Mouse (Mus musculus): ENCODE results near the gene Gstt4.

Gstt4 gene

DNA sequence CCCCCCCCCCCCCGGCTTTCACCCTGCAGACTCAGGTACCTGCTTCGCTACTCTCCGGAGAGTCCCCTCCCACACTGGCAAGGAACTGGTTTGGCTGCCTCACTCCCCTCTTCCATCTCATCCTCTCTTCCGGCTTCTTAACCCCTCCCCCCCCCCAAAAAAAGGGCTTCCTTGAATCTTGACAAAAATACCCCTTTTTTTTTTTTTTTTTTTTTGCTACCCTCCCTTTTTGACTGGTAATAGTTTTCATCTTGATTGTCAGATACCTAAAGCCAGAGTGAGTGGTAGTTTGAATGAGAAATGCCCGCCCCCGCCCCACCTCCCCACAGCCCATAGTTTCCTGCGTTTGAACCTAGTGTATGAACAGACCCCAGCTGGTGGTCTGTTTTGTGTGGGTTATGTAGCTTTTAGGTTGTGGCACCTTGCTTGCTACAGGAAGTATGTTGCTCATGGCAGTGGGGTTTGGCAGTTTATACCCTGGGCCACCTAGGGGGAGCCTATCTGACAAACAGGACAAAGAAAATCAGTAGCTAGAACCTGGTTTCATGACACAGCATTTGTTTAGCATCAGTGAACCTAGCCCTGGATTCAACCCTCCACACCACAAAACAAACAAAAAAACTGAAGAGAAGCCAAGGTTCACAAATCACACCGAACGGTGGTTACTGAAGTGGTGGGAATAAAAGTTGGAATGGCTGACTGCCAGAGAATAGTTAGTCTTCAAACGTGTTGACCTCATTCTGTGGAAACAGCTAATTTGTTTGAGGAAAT is 13.6 kb upstream of the Gstt4 start:
- peak; percentile 34 for DNase-seq (ENCODE audit: low read depth, low spot score)

DNA sequence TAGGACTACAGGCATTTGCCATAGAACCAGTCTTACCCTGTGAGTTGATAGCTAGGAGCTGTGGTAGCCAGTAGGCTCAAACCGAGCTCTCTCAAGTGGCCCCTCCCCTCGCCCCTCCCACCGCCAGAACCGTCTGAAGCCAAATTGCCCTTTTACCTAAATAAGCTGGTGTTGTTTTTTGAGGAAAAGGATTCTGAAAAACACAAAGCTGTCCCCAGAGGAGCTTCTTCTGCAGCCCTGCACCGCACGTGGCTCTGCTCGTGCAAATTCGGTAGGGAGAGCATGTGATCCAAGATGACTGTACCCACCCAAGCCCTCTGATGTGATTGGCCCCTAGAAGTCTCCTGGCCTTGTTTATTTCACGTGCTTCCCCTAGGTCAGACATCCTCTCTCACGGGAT is 13.0 kb upstream of the Gstt4 start:
- peak; percentile 88 for DNase-seq (ENCODE audit: low read depth, low spot score)

DNA sequence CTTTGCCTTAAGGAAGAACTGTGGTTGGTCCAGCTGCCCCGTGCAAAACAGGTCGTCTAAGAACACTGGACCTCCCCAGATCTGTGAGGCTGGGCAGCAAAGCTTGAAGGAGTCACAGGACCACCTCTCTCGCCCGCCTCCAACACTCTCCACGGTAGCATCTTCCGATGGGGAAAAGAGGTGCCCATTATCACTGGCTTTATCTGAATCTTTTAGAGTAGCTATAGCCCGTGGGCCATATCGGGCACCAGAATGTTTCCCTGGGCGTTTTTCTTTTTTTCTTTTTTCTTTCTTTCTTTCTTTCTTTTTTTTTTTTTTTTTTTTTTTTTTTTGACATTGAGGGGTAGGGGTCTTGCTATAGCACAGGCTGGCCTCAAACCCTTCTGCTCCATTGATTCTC is 12.4 kb upstream of the Gstt4 start:
- no peak for DNase-seq (ENCODE audit: low read depth, low spot score)

DNA sequence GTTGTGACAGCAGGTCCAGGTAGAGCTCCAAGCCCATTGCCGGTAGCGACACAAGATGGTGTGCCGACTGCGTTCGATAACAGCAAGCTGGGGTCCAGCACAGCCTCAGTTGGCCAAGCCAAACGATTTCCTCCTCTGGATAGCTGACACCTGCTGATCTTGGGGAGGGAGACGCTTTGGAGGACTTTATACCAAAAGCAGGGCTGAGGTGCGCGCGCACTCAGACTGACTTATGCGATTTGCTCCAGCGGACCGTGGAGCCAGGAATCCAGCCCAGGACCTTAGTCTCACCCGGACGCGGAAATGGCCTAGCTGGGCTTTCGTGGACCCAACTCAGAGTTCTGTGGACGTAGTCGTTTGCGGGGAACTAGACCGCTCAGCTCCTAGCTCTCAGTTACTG is 11.9 kb upstream of the Gstt4 start:
- DNase-seq (ENCODE audit: low read depth, low spot score), result peak; percentile 74

DNA sequence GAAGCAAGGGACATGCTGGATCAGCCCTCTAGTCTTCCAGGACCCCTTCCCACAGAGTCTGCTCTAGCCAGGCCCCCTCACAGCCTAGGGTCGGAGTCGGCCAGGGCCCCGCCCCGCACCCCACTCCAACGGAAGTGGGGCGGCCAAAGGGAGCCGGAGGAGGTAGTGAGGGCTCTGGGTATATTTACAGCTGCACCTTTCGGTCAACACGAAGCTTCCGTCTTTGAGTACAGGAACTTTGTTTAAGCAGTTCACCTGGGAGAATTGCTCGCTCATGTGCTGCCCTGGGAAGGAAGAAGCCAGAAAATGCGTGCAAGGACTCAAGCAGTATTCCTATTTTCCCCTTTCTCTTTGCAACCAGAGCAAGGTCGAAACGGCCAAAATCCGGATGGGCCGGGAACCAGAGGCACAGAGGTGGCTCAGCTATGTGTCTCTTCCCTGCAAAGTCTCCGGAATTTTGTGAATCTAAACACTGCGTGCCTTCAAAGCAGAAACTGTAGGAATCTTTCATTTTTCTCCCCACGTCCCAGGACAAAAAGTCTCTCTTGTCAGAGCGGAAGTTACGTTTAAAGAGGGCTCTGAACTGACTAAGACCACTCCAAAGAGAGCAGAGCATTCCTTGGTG is 11.2 kb upstream of the Gstt4 start:
- DNase-seq (ENCODE audit: low read depth, low spot score), result peak; percentile 21

DNA sequence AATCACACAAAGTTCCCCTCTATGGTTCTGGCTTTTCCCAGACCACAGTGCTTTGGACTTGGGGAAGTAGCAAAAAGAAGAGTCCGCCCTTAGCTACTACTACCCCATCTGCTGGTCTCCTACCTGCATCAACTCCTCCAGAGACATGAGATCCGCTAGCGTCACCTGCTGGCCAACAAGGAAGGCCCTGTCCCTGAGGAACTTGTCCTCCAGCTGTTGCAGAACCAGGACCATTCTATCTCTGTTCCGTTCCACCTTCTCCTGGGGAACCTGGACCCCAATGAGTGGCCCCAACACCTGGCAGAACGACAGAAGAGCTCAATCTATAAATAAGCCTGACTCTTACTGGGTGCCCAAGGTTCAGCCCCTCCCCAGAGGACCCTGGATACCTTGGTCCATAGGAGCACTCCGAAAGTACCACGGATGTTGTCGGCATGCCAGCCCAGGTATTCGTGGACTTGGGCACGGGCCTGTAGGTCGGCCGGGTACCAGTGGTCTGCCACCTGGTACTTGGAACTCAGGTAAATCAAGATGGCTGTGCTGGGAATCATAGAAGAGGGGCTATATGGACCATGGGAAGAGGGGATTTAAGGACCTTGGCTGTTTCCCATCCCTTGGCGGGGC is 10.0 kb upstream of the Gstt4 start:
- DNase-seq (ENCODE audit: low read depth, low spot score), result peak; percentile 85

DNA sequence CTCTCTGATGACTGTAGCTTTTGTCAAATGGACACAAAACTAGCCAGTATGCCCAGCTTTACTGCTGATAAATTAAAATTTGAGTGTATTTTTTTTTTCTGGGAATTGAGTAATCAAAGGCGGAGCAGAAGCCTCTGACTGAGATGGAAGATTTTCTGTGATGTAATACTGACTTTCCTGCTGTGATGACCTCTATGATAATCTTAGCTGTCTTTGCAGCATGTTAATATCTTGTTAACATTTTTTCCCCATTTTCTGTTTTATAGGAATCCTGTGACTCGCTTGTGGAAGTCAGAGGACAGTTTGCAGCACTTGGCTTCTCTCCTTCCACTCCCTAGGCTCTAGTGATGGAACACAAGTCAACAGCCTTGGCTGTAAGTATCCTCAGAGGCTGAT is 7.9 kb upstream of the Gstt4 start:
- no peak for DNase-seq (ENCODE audit: low read depth, low spot score)

DNA sequence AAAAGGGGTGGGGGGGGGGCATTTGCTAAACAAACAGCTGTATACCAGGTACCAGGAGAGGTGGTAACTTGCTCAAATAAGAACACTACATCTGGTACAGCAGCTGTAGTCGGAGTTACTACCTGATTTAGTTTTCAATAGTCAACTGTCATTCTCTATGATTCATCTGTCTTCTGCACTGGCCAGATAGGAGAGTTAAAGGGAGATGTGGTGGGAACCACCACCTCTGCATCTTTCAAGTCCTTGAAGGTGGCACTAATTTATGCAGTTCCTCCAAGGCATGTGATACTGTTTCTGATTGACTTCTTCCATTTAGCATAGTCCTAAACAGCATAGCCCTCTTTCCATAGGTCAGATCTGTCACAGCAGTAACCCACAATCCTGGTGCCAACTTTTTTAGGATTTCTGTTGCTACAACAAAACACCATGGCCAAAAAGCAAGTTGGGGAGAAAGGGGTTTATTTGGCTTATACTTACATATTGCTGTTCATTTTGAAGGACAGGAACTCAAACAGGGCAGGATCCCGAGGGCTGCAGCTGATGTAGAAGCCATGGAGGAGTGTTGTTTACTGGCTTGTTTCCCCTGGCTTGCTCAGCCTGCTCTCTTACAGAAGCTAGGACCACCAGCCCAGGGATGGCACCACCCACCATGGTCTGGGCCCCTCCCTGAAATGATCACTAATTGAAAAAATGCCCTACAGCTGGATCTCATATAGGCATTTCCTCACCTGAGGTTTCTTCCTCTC is 7.4 kb upstream of the Gstt4 start:
- no peak for DNase-seq (ENCODE audit: low read depth, low spot score)

DNA sequence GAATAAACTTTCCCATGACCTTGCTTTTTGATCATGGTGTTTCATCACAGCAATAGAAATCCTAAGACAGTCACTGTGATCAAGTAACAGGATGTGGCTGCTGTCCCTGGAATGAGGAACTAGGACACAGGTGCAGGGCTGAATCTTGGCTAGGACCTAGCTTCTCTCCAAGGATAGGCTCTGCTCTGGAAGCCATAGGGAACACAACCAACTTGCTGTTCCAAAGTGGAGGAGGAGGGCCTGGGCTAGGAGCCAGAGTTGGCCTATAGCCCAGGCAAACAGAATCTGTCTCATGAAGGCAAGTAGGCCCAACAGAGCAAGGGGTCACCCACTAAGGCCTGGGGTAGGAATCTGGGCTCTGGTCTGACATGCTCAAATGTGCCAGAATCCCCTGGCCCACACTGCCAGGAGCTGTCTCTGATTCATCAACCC is 6.2 kb upstream of the Gstt4 start:
- DNase-seq (ENCODE audit: low read depth, low spot score), result no peak

DNA sequence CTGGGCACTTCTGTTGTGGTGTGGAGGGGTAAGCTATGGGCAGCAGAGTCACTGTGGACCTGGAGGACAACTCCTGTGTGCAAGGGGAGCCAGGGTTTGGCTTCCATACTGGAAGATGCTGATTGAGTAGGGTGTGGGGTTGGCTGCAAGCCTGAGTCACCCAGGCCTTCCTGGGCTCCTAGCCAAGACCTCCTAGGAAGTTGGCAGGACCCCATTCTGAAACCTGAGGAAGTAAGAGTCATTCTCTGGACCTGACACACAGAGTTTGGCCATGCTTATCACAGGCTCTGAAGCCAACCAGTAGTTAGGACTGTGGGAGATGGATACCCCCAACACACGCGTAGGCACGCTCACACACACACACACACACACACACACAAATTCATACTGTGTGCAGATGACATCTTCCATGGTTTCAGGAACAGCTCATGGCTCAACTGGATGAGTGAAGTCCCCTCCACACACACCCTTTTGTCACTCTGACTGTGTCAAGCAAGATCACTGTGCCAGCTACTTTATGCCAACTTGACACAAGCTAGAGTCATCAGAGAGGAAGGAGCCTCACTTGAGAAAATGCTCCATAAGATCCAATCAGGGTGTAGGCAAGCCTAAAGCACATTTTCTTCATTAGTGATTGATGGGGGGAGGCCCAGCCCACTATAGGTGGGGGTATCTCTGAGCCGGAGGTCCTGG is 5.5 kb upstream of the Gstt4 start:
- DNase-seq (ENCODE audit: low read depth, low spot score), result no peak

DNA sequence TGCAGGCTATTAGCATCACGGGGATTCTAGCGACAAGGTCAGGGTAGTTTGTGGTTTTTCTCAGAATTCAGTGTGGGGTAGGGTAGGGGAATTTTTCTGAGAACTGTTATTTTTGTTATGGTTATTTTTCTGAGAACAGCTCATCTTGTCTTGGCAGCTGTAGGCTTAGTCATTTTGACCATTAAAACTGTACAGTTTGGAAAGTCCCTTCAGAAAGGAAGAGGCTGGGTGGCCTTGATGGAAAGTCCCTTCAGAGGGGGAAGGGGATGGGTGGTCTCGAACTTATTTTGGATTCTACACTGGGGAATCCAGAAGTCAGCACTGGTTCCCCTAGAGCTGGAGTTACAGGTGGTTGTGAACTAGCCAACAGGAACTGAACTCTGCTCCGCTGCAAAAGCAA is 2.2 kb upstream of the Gstt4 start:
- no peak for DNase-seq (ENCODE audit: low read depth, low spot score)

DNA sequence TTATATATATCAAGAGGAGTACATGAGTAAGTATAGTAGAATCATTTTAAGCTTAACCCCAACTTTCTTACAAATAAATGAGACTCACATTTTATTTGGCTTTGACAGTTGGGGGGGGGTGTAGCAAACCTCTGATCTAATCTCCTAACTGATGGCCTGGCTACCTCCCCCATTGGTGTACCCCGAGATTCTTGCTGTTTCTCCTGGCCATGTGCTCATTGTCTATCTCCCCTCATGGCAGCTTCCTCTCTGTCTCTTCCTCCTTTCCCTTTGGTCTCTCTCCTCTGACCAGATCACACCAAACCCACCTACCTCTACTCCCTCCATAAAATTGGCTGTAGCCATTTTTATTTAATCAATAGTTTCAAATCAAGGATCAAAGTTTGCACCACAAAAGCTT is 1.4 kb upstream of the Gstt4 start:
- no peak for DNase-seq (ENCODE audit: low read depth, low spot score)

DNA sequence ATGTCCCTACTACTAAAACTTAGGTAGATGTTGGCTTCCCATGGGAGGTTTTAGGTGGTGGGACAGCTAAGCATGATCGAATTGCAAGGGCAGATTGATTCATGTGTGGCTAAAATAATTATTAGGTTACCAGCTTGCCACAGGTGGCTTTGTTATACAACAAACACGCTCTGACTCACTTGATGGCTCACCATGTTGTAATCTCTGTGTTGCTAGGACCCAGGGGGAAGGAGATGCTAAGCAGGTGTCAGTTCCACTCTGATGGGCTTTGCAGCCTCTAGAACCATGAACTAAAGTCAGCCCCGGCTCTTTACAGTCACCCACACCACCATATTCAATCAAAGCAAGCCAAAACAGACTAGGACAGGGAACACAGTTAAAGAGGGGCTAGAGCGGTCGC is 2.5 kb downstream of the Gstt4 start:
- no peak for DNase-seq (ENCODE audit: low read depth, low spot score)

DNA sequence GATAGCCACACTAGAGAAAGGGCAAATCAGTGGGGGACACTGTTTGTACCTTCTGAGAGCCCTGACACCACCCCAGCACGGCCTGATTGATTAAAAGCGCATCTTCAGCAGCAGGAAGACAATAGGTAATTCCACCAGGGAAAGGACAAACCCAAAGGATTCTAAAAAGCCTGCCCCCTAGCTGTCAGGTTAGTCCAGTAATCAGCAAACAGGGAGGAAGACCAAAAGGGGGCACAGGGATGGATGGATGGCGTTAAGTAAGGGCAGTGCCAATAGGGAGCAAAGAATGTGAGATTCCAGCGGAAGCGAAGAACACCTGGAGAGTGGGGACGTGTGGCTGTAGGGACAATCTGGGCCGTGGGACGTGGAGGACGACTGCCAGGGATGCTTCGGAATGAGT is 3.7 kb downstream of the Gstt4 start:
- peak; percentile 50 for DNase-seq (ENCODE audit: low read depth, low spot score)

DNA sequence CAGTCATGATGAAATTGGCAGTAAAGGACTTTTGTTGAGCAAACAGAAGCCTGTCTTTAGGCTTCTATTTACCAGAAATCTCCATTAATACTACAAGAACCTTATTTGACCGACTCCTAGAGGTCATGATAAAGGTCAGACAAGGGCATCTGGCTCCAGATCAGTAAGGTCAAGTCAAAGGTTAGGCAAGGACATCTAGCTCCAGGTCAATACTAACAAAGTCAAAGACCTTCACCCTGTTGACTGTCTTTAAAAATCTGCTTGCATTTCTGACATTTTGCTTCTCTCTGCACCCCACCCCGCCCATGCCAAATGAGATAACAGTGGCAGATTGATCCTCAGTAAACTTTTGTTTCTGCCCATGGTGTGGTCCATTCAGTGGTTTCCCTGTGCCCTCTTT is 18.1 kb downstream of the Gstt4 start:
- DNase-seq (ENCODE audit: low read depth, low spot score), result no peak

DNA sequence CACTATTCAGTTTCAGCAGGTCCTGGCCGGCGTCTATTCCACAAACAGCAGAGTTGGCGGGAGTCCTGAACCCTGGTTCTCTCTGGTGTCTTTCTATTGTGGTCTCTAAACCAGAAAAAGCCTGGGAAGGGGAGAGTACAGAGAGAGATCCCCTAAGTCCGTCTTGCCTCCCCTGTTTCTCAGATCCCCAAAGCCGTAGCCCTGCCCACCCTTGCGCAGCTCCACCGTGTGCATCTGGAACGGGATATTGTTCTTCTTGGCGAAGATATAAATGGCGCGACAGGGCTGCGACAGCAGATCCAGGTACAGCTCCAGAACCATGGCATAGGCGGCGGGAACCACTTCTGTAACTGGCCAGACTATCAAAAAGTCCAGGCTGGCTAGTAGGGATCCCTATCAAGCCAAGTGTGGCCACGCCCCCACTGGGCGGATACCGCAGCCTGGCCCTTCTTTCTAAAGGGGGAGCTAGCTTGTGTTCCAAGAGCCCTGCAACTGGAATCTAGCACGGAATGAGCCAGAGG is 24.1 kb downstream of the Gstt4 start, which contains the start of gene Gstt1:
Gstt1 (minus strand) TSS at position 409 of the 521 bp plus-strand sequence.
- peak; percentile 38 for DNase-seq (ENCODE audit: low read depth, low spot score)

DNA sequence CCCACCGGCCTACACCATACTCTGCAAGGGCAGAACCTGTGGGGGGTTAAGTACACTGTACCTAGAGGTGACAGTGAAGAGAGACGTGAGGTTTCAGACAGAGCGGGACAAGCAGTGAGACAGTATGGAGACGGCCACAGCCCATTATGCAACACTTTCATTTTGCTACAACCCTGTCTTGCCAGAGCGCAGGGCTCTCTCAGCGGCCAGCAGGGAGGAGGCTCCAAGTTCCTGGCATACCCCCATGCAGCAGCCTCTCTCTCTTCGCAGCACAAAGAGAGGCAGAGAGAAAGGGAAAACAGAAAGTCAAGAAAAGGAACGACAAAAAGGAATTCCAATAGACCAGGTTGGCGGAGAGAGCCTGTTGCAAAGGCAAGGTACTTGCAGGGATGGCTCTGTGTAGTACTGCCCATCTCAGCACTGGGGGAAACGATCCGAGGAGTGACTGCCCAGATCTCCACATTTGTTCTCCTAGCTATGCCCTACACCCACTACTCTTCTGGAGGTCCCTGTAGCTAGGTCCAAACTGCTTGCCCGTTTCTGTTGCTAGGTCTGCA is 24.6 kb downstream of the Gstt4 start:
- DNase-seq (ENCODE audit: low read depth, low spot score), result peak; percentile 9

DNA sequence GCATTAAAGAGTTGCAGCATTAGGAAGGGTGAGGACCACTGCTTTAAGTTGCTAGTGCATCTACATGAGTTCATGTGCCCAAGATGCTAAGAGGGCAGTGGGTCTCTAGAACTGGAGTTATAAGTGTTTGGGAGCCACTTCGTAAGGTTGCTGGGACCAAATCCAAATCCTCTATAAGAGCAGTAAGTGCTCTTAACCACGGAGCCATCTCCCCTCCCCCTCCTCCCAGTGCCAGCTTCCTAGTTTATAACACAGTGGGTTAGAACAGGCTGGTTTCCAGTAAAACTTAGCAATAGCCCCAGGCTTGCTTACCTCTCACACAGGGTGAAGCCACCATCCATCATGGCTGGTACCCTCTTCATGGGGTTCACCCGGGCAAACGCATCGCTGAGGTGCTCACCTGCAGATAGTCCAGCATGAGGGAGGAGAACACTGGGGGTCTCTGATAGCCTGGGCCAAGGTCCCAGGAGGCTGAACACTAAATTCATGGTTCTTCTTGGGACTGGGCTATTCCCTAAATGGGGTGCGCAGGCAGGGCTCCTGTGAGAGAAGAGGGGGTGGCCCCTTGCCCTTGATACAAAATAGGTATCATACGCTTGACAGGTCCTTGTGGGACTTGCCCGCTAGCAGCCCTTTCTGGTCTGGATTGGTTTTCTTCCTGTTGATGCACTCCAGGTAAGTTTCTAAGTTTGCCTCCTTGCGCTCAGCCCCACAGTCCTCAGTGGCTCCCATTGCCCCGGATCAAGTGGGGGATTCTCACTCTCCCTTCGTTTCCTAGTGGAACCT is 25.4 kb downstream of the Gstt4 start:
- no peak for DNase-seq (ENCODE audit: low read depth, low spot score)

DNA sequence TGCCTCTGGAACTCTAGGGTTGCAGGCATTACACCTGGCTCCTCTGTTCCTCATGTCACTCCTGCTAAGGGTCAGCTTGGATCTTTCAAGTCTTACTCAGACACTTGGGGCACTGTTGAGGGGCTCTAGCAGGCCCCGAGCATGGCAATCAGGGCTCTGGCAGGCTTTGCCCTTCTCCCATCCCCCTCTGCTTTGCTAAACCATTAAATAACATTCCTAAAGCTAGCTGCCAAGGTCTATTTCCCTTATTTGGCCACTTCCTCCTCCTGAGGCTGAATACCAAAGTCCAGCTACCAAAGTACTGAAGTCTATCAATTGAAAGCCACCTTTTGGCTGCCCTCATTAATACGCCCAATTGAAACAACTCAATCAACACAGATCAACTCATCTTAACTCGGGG is 27.5 kb downstream of the Gstt4 start:
- no peak for DNase-seq (ENCODE audit: low read depth, low spot score)

DNA sequence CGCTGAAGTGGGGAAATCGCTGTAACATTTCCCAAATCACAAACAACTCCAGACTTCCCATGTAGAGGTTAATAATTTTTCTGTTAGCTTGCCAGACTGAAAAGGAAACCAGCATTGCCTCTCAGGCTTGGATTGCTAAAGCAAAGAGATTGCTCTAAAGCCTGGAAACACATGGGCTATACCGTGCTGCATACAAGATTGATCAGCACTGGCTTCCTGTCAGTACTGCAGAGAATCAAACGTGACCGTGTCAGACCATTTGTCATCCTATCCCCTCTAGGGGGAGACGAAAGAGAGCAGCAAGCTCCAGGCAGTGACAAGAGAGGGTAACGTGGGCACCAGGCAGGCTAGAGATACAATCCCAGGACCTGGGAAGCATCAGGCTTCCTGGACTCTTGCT is 31.6 kb downstream of the Gstt4 start:
- DNase-seq (ENCODE audit: low read depth, low spot score), result no peak
